Mouse (Mus musculus) olfactory bulb, adult 2 months (tissue): ENCODE results near the gene Zfp592. TPM values are rescaled to one million over a fixed set of nuclear protein-coding genes. Genes with fewer than 3 reads are reported as not detected.

ENCODE experiments used
- H3K27ac ChIP-seq: fragments of 200-500 bp; 2 replicates; pipeline ENCODE4 v1.5.1; 2012; ENCODE audit warnings: low read depth, low read length; ENCODE audit not compliant: insufficient read depth
- H3K4me1 ChIP-seq: fragments of 200-500 bp; 2 replicates; pipeline ENCODE4 v1.6.1; 2012; ENCODE audit warnings: low read length; ENCODE audit not compliant: control insufficient read depth, insufficient read depth
- H3K4me3 ChIP-seq: fragments of 200-500 bp; 2 replicates; pipeline ENCODE4 v1.5.1; 2012; ENCODE audit warnings: mild to moderate bottlenecking, low read depth, low read length, moderate library complexity; ENCODE audit not compliant: insufficient read depth
- CTCF ChIP-seq: fragments of 200-500 bp; IDR thresholded peaks from 2 replicates; pipeline ENCODE4 v1.5.1; 2012; ENCODE audit warnings: low read depth, mild to moderate bottlenecking, low read length, moderate library complexity; ENCODE audit not compliant: insufficient read depth
- POLR2A ChIP-seq: fragments of 200-500 bp; IDR thresholded peaks from 2 replicates; pipeline ENCODE4 v1.6.1; 2012; ENCODE audit warnings: mild to moderate bottlenecking, low read depth, low read length, moderate library complexity; ENCODE audit not compliant: insufficient read depth
- WGBS: fragments of 180-500 bp; shearing (Covaris S2); methylation state at CpG from one replicate; pipeline ENCODE4 v1.1.7; 2018; 5-methylcytosine and 5-hydroxymethylcytosine counted together
- polyA plus RNA-seq: library from polyadenylated mRNA; stranded (reverse); fragments of >200 nt; gene quantifications from 2 replicates; pipeline ENCODE4 v1.2.4, GENCODE M21; 2012; ENCODE audit warnings: low replicate concordance; ENCODE audit not compliant: missing spikeins, insufficient read depth, insufficient read length

Zfp592 gene
- polyA plus RNA-seq, 1 experiment = not detected

DNA sequence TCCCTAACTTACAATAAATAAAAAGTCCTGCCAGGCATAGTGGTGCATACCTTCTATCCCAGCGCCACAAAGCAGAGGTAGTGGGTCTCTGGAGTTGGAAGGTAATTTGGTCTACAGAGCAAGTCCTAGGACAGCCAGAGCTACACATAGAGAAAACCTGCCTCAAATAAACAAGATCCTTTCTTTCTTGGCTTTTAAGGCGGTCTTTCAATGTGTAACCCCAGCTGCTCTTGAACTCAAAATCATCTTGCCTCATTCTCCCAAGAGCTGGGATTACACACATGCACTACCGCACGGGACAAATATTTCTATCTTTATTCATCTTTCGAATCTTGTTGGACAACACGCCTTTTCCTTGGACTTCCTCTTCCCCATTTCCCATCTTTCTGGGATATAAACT, 1.4 kb upstream of the Zfp592 start:
- Histone ChIP-seq H3K4me3 (no peak overlapping the region), H3K4me1 (peaks cover 6% of the 10 kb centered on the region; the same call in 1 of the 2 replicates), H3K27ac (no peak overlapping the region)
- TF ChIP-seq CTCF (no peak), POLR2A (no peak)
- WGBS = 55% methylated on average over 6 of the region's 6 CpGs

GRCm38 (mm10) chr7:80992631-80992979, 876 bp upstream of the Zfp592 start:
- H3K4me1 ChIP-seq = peaks cover 6% of the 10 kb centered on the region; the same call in 1 of the 2 replicates
- WGBS = under 1% methylated on average over 12 of the region's 12 CpGs
- TF ChIP-seq POLR2A (no peak), CTCF (no peak)
- H3K4me3 ChIP-seq = peak overlapping the region; percentile 100
- no peak overlapping the region for H3K27ac ChIP-seq

DNA sequence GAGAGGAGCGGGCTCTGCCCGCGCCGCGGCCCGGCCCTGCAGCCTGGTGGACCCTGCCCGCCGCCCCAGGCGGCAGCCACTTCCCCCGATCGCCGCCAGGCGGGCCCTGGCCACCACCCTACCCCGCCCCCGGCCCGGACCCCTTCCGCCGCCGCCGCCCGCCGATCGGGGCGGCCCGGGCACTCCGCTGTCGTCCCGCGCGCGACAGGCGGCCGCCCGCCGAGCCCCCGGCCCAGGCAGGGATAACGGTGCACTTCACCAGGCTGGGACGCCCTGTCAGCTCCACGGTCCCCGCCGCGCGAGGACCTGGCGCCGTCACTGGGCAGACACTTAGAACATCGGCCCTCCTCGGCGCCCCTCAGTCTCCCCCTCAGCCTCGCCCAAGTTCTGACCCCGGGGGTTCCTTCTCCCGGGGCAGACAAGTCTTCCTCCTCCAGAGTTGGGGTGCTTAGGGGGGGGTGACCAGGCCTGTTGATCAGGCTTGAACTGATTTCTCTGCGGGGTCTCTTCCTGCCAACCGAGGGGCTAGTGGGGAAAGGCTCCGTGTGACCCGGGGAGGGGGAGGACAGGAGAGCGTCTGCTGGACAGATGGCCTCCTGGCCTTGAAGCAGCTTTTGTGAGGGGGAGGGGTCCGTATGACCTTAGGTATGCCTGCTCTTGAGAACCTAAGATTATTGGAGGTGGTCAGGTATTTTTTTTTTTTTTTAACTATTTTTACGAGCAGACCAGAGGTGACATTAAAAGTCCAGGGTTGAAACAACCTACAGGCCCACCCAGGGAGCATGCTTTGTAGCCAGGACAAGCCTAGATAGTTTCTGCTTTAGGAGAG, 567 bp downstream of the Zfp592 start:
- no peak for TF ChIP-seq POLR2A
- no peak for TF ChIP-seq CTCF
- Histone ChIP-seq H3K4me3 (peak overlapping the region; percentile 100), H3K4me1 (peaks cover 6% of the 10 kb centered on the region; the same call in 1 of the 2 replicates), H3K27ac (peak overlapping the region; percentile 19; the same call in 1 of the 2 replicates)
- 1% methylated on average over 57 of the region's 58 CpGs for WGBS

- peaks cover 6% of the 10 kb centered on the region; the same call in 1 of the 2 replicates for H3K4me1 ChIP-seq
- TF ChIP-seq CTCF (no peak), POLR2A (no peak)
- H3K4me3 ChIP-seq = peak overlapping the region; percentile 100
- 20% methylated on average over 6 of the region's 6 CpGs for WGBS
- no peak overlapping the region for H3K27ac ChIP-seq
Measured at GRCm38 (mm10) chr7:80994663-80995005, 1.2 kb downstream of the Zfp592 start.

- no peak for TF ChIP-seq POLR2A
- TF ChIP-seq CTCF = no peak
- H3K27ac ChIP-seq = no peak overlapping the region
- 55% methylated on average over 3 of the region's 3 CpGs for WGBS
- H3K4me3 ChIP-seq = no peak overlapping the region
- peaks cover 6% of the 10 kb centered on the region; the same call in 1 of the 2 replicates for H3K4me1 ChIP-seq
Measured at GRCm38 (mm10) chr7:80995266-80996146, 2.0 kb downstream of the Zfp592 start.

GRCm38 (mm10) chr7:80997776-80998175, 4.3 kb downstream of the Zfp592 start:
- Histone ChIP-seq H3K4me1 (peaks cover 2% of the 10 kb centered on the region; the same call in 1 of the 2 replicates), H3K27ac (no peak overlapping the region), H3K4me3 (no peak overlapping the region)
- TF ChIP-seq CTCF (no peak), POLR2A (no peak)
- 59% methylated on average over 6 of the region's 6 CpGs for WGBS

DNA sequence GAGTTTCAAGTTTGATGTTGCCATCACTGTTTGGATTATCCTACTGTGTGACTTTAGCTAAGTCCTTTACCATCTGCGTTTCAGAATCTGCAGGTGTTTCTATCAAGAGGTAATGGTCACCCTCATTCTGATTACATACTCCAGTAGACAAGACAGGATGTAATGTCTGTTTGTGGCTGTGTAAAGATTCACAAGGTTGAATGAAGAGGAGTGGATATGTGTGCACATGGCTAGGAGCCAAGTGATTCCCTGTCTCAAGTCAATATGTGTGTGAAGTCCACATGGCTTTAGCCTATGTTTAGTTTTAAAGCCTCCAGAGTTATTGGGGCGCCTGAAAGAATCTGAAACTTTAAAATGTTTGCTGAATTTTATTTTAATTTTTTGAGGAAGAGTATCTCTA, 6.1 kb downstream of the Zfp592 start:
- Histone ChIP-seq H3K4me3 (no peak overlapping the region), H3K27ac (no peak overlapping the region), H3K4me1 (peaks cover 2% of the 10 kb centered on the region; the same call in 1 of the 2 replicates)
- no peak for TF ChIP-seq POLR2A
- no peak for TF ChIP-seq CTCF
- 90% methylated on average over 2 of the region's 2 CpGs for WGBS

- 75% methylated on average over 5 of the region's 5 CpGs for WGBS
- H3K4me3 ChIP-seq = no peak overlapping the region
- H3K27ac ChIP-seq = no peak overlapping the region
- TF ChIP-seq POLR2A (no peak), CTCF (no peak)
- no peaks in the 10 kb centered on the region for H3K4me1 ChIP-seq
Measured at GRCm38 (mm10) chr7:81001844-81002243, 8.4 kb downstream of the Zfp592 start.

- H3K4me3 ChIP-seq = no peak overlapping the region
- H3K4me1 ChIP-seq = no peaks in the 10 kb centered on the region
- WGBS = 68% methylated on average over 3 of the region's 3 CpGs
- no peak overlapping the region for H3K27ac ChIP-seq
- TF ChIP-seq CTCF = no peak
Measured at GRCm38 (mm10) chr7:81004556-81005079, 11.1 kb downstream of the Zfp592 start.

- no peak overlapping the region for H3K4me3 ChIP-seq
- no peak overlapping the region for H3K27ac ChIP-seq
- TF ChIP-seq CTCF = no peak
- TF ChIP-seq POLR2A = no peak
- 58% methylated on average over 1 of the region's 1 CpGs for WGBS
- no peaks in the 10 kb centered on the region for H3K4me1 ChIP-seq
Measured at GRCm38 (mm10) chr7:81005969-81006368, 12.5 kb downstream of the Zfp592 start.
